Mouse (Mus musculus) liver, adult 2 months (tissue): ENCODE measurements at regions not wholly inside any gene's neighbourhood (a gene's known extent, or its start where the extent isn't known, plus 50 kb on each side); places are given as distances from the start of the nearest gene placed in this dataset.

Source experiments
- CTCF ChIP-seq: fragments of 200-500 bp; IDR thresholded peaks from 2 replicates; pipeline ENCODE4 v1.5.1; 2011; ENCODE audit warnings: low read depth, low read length, control low read depth
- POLR2A ChIP-seq: fragments of 200-500 bp; IDR thresholded peaks from 2 replicates; pipeline ENCODE4 v1.6.1; 2011; ENCODE audit warnings: low read length, control low read depth; ENCODE audit not compliant: insufficient read depth; ENCODE audit errors: extremely low read depth

- no peak for TF ChIP-seq POLR2A
- no peak for TF ChIP-seq CTCF
Measured at GRCm38 (mm10) chr14:25306166-25306565, 152.8 kb upstream of the Zmiz1 start.
